Mouse (Mus musculus): ENCODE measurements around the gene Zc3hav1l.

The Zc3hav1l gene

GRCm38 (mm10) chr6:38264466-38264865 is 34.6 kb downstream of the Zc3hav1l start:
- in situ Hi-C loops (cut with MseI, MboI), result loop anchor here in 1 of 2 experiments (5.0 kb wide), 1 partner anchor 97 kb away; no protein-coding TSS in a partner anchor

- in situ Hi-C loops (cut with MseI, MboI), result loop anchor here in 1 of 2 experiments (5.0 kb wide), 1 partner anchor 96 kb away; no protein-coding TSS in a partner anchor
These were observed 35.5 kb downstream of the Zc3hav1l start for GRCm38 (mm10) chr6:38263393-38264159.

GRCm38 (mm10) chr6:38261877-38262276 is 37.2 kb downstream of the Zc3hav1l start:
- in situ Hi-C loops (cut with MseI, MboI), result loop anchor here in 1 of 2 experiments (5.0 kb wide), 1 partner anchor 95 kb away; no protein-coding TSS in a partner anchor

- in situ Hi-C loops (cut with MseI, MboI), result no loop called here
These were observed 41.6 kb downstream of the Zc3hav1l start for GRCm38 (mm10) chr6:38257506-38257905.

GRCm38 (mm10) chr6:38256793-38257192 is 42.3 kb downstream of the Zc3hav1l start:
- in situ Hi-C loops (cut with MseI, MboI), result no loop called here

GRCm38 (mm10) chr6:38255794-38256193 is 43.3 kb downstream of the Zc3hav1l start:
- in situ Hi-C loops (cut with MseI, MboI), result no loop called here

- in situ Hi-C loops (cut with MseI, MboI), result no loop called here
These were observed 45.1 kb downstream of the Zc3hav1l start, which contains the start of gene D630045J12Rik for GRCm38 (mm10) chr6:38253736-38254641. D630045J12Rik (minus strand) TSS chr6:38254009.

GRCm38 (mm10) chr6:38252766-38253735 is 46.0 kb downstream of the Zc3hav1l start:
- in situ Hi-C loops (cut with MseI, MboI), result no loop called here

GRCm38 (mm10) chr6:38252139-38252538 is 46.9 kb downstream of the Zc3hav1l start:
- in situ Hi-C loops (cut with MseI, MboI), result no loop called here

- in situ Hi-C loops (cut with MseI, MboI), result no loop called here
These were observed 47.6 kb downstream of the Zc3hav1l start for GRCm38 (mm10) chr6:38251464-38251863.

GRCm38 (mm10) chr6:38247362-38247761 is 51.7 kb downstream of the Zc3hav1l start:
- in situ Hi-C loops (cut with MseI, MboI), result no loop called here

GRCm38 (mm10) chr6:38244806-38245205 is 54.3 kb downstream of the Zc3hav1l start:
- in situ Hi-C loops (cut with MseI, MboI), result no loop called here

GRCm38 (mm10) chr6:38244167-38244566 is 54.9 kb downstream of the Zc3hav1l start:
- in situ Hi-C loops (cut with MseI, MboI), result no loop called here

GRCm38 (mm10) chr6:38242833-38243232 is 56.2 kb downstream of the Zc3hav1l start:
- in situ Hi-C loops (cut with MseI, MboI), result no loop called here

- in situ Hi-C loops (cut with MseI, MboI), result no loop called here
These were observed 56.7 kb downstream of the Zc3hav1l start for GRCm38 (mm10) chr6:38242295-38242830.

GRCm38 (mm10) chr6:38241508-38241907 is 57.6 kb downstream of the Zc3hav1l start:
- in situ Hi-C loops (cut with MseI, MboI), result no loop called here

GRCm38 (mm10) chr6:38240618-38241017 is 58.4 kb downstream of the Zc3hav1l start:
- in situ Hi-C loops (cut with MseI, MboI), result no loop called here

GRCm38 (mm10) chr6:38238382-38238781 is 60.7 kb downstream of the Zc3hav1l start:
- in situ Hi-C loops (cut with MseI, MboI), result no loop called here

All from mouse trophoblast stem cell (cell line).